Mouse (Mus musculus): ENCODE measurements around the gene Prkag2. TPM values are rescaled to one million over a fixed set of nuclear protein-coding genes. Genes with fewer than 3 reads are reported as not detected.

Prkag2 gene
- polyA plus RNA-seq, 1 experiment from 2014 or later = 97.6 TPM

DNA sequence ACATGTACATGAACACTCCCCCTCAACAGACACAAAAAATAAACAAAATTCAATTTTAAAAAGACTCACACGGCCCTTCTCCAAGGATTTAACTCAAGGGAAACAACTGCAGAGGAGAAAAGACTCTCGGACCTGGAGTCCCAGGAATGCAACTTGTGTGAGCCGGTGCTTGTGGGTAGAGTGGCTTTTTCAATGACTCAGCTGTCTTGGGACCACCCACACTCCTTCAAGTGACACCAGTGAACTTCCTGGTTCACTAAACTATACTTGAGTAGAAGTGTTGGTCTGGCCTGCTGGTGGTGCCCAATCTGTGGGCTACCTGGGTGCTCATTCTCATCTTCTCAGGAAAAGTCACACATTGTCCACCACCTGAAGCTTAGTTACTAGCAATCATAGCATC lies 53.7 kb downstream of the Prkag2 start:
- Histone ChIP-seq H3K9me3 (ENCODE audit: control insufficient read depth, low read length) (no peaks in the 10 kb centered on the region), H3K27ac (replicated peaks; ENCODE audit: low read depth, low read length) (no peak overlapping the region), H3K27me3 (ENCODE audit: control insufficient read depth, insufficient read depth, low read length) (no peaks in the 10 kb centered on the region), H3K9ac (replicated peaks; ENCODE audit: low read length) (no peak overlapping the region), H3K4me3 (replicated peaks; ENCODE audit: low read depth, low read length) (no peak overlapping the region), H3K4me2 (ENCODE audit: low read length) (no peak overlapping the region), H3K4me1 (ENCODE audit: control insufficient read depth, insufficient read depth, low read length) (no peaks in the 10 kb centered on the region), H3K36me3 (ENCODE audit: control insufficient read depth, insufficient read depth, low read length) (no peaks in the 10 kb centered on the region)
- no peak for DNase-seq
- 87% methylated on average over 3 of the region's 3 CpGs for WGBS
- ATAC-seq (ENCODE audit: low FRiP score, low TSS enrichment) = no peak

DNA sequence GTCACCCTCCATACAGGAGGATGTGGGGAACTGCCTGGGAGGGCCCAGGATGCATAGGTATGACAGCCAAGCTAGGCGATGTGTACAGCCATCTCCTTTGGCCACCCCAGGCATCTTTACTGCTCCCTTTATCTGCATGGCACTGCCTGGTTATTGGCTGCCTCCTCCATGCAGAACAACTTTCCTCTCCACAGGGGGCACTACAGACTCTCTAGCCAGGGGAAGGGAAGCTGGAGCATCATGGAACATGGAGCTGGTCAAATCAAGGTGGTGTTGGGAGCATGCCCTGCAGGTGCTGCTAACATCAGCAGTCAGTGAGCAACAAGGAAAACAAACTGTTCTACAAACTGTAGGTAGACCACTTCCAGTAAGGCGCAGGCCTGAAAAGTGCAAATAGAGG lies 56.4 kb downstream of the Prkag2 start:
- DNase-seq = no peak
- no peaks in the 10 kb centered on the region for H3K4me1 ChIP-seq (ENCODE audit: control insufficient read depth, insufficient read depth, low read length)
- no peak overlapping the region for H3K9ac ChIP-seq (replicated peaks; ENCODE audit: low read length)
- H3K4me3 ChIP-seq (replicated peaks; ENCODE audit: low read depth, low read length) = no peak overlapping the region
- H3K4me2 ChIP-seq (ENCODE audit: low read length) = no peak overlapping the region
- H3K27ac ChIP-seq (replicated peaks; ENCODE audit: low read depth, low read length) = no peak overlapping the region
- ATAC-seq (ENCODE audit: low FRiP score, low TSS enrichment) = no peak
- H3K27me3 ChIP-seq (ENCODE audit: control insufficient read depth, insufficient read depth, low read length) = no peaks in the 10 kb centered on the region
- H3K36me3 ChIP-seq (ENCODE audit: control insufficient read depth, insufficient read depth, low read length) = no peaks in the 10 kb centered on the region
- WGBS = 92% methylated on average over 2 of the region's 2 CpGs
- no peaks in the 10 kb centered on the region for H3K9me3 ChIP-seq (ENCODE audit: control insufficient read depth, low read length)

GRCm38 (mm10) chr5:25041947-25042346 lies 58.5 kb downstream of the Prkag2 start:
- no peak for DNase-seq
- H3K27ac ChIP-seq (replicated peaks; ENCODE audit: low read depth, low read length) = no peak overlapping the region
- no peaks in the 10 kb centered on the region for H3K9me3 ChIP-seq (ENCODE audit: control insufficient read depth, low read length)
- no peaks in the 10 kb centered on the region for H3K27me3 ChIP-seq (ENCODE audit: control insufficient read depth, insufficient read depth, low read length)
- no peak for ATAC-seq (ENCODE audit: low FRiP score, low TSS enrichment)
- H3K9ac ChIP-seq (replicated peaks; ENCODE audit: low read length) = no peak overlapping the region
- 100% methylated on average over 1 of the region's 1 CpGs for WGBS
- no peaks in the 10 kb centered on the region for H3K4me1 ChIP-seq (ENCODE audit: control insufficient read depth, insufficient read depth, low read length)
- no peak overlapping the region for H3K4me3 ChIP-seq (replicated peaks; ENCODE audit: low read depth, low read length)
- no peak overlapping the region for H3K4me2 ChIP-seq (ENCODE audit: low read length)
- H3K36me3 ChIP-seq (ENCODE audit: control insufficient read depth, insufficient read depth, low read length) = no peaks in the 10 kb centered on the region

DNA sequence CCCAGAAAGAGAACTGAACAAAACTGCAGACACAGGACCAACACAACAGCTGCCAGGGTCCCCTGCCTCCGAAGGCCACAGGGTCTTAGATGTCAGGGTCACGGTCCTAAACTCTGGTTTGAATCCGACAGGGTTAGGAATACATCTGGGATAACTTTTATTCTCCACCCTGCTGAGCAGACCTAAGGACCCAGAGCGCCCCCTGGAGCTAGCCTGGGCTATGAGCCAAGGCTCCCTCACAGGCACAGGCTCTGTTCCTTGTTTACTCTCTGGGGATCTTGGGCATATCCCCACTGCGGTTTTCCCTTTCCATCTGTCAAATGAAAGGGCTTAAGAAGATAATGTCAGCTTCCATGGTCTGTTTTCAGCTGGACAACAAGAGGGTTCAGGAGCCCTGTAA lies 59.1 kb downstream of the Prkag2 start:
- no peak overlapping the region for H3K27ac ChIP-seq (replicated peaks; ENCODE audit: low read depth, low read length)
- no peak for ATAC-seq (ENCODE audit: low FRiP score, low TSS enrichment)
- no peak overlapping the region for H3K4me2 ChIP-seq (ENCODE audit: low read length)
- peak; percentile 13 for DNase-seq
- H3K27me3 ChIP-seq (ENCODE audit: control insufficient read depth, insufficient read depth, low read length) = no peaks in the 10 kb centered on the region
- H3K36me3 ChIP-seq (ENCODE audit: control insufficient read depth, insufficient read depth, low read length) = no peaks in the 10 kb centered on the region
- H3K4me1 ChIP-seq (ENCODE audit: control insufficient read depth, insufficient read depth, low read length) = no peaks in the 10 kb centered on the region
- WGBS = 55% methylated on average over 5 of the region's 5 CpGs
- H3K9ac ChIP-seq (replicated peaks; ENCODE audit: low read length) = no peak overlapping the region
- H3K4me3 ChIP-seq (replicated peaks; ENCODE audit: low read depth, low read length) = no peak overlapping the region
- H3K9me3 ChIP-seq (ENCODE audit: control insufficient read depth, low read length) = no peaks in the 10 kb centered on the region

GRCm38 (mm10) chr5:25040903-25041302 lies 59.5 kb downstream of the Prkag2 start:
- H3K4me2 ChIP-seq (ENCODE audit: low read length) = no peak overlapping the region
- WGBS = 82% methylated on average over 7 of the region's 7 CpGs
- H3K27ac ChIP-seq (replicated peaks; ENCODE audit: low read depth, low read length) = no peak overlapping the region
- H3K4me3 ChIP-seq (replicated peaks; ENCODE audit: low read depth, low read length) = no peak overlapping the region
- no peak for DNase-seq
- no peaks in the 10 kb centered on the region for H3K36me3 ChIP-seq (ENCODE audit: control insufficient read depth, insufficient read depth, low read length)
- H3K9ac ChIP-seq (replicated peaks; ENCODE audit: low read length) = no peak overlapping the region
- ATAC-seq (ENCODE audit: low FRiP score, low TSS enrichment) = no peak
- no peaks in the 10 kb centered on the region for H3K27me3 ChIP-seq (ENCODE audit: control insufficient read depth, insufficient read depth, low read length)
- H3K4me1 ChIP-seq (ENCODE audit: control insufficient read depth, insufficient read depth, low read length) = no peaks in the 10 kb centered on the region
- H3K9me3 ChIP-seq (ENCODE audit: control insufficient read depth, low read length) = no peaks in the 10 kb centered on the region

GRCm38 (mm10) chr5:25038827-25039226 lies 61.6 kb downstream of the Prkag2 start:
- no peaks in the 10 kb centered on the region for H3K4me1 ChIP-seq (ENCODE audit: control insufficient read depth, insufficient read depth, low read length)
- H3K27ac ChIP-seq (replicated peaks; ENCODE audit: low read depth, low read length) = no peak overlapping the region
- no peaks in the 10 kb centered on the region for H3K36me3 ChIP-seq (ENCODE audit: control insufficient read depth, insufficient read depth, low read length)
- WGBS = 91% methylated on average over 2 of the region's 2 CpGs
- no peak overlapping the region for H3K4me2 ChIP-seq (ENCODE audit: low read length)
- ATAC-seq (ENCODE audit: low FRiP score, low TSS enrichment) = no peak
- no peak for DNase-seq
- no peak overlapping the region for H3K4me3 ChIP-seq (replicated peaks; ENCODE audit: low read depth, low read length)
- no peaks in the 10 kb centered on the region for H3K9me3 ChIP-seq (ENCODE audit: control insufficient read depth, low read length)
- no peak overlapping the region for H3K9ac ChIP-seq (replicated peaks; ENCODE audit: low read length)
- no peaks in the 10 kb centered on the region for H3K27me3 ChIP-seq (ENCODE audit: control insufficient read depth, insufficient read depth, low read length)

DNA sequence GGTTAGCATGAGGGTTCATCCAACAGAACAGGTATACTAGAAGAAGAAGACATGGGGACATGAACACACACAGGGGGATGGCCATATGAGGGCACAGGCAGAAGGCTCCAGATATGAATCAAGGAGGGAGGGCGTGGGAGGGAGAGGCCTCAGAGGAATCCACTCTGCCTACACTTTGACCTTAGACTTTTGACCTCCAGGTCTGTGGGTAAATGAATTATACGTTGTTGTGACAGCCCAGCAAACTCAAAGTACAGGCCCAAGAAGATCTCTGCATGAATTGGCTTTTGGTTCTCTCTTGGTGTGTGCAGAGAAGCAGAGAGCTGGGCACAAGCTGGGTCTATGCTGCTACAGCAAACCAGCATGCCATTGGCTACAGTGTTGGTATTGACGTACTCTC lies 65.1 kb downstream of the Prkag2 start:
- H3K27me3 ChIP-seq (ENCODE audit: control insufficient read depth, insufficient read depth, low read length) = no peaks in the 10 kb centered on the region
- H3K9ac ChIP-seq (replicated peaks; ENCODE audit: low read length) = no peak overlapping the region
- WGBS = 95% methylated on average over 3 of the region's 3 CpGs
- H3K9me3 ChIP-seq (ENCODE audit: control insufficient read depth, low read length) = no peaks in the 10 kb centered on the region
- H3K36me3 ChIP-seq (ENCODE audit: control insufficient read depth, insufficient read depth, low read length) = no peaks in the 10 kb centered on the region
- ATAC-seq (ENCODE audit: low FRiP score, low TSS enrichment) (no peak), DNase-seq (no peak)
- no peak overlapping the region for H3K4me3 ChIP-seq (replicated peaks; ENCODE audit: low read depth, low read length)
- no peak overlapping the region for H3K27ac ChIP-seq (replicated peaks; ENCODE audit: low read depth, low read length)
- H3K4me2 ChIP-seq (ENCODE audit: low read length) = no peak overlapping the region
- no peaks in the 10 kb centered on the region for H3K4me1 ChIP-seq (ENCODE audit: control insufficient read depth, insufficient read depth, low read length)

DNA sequence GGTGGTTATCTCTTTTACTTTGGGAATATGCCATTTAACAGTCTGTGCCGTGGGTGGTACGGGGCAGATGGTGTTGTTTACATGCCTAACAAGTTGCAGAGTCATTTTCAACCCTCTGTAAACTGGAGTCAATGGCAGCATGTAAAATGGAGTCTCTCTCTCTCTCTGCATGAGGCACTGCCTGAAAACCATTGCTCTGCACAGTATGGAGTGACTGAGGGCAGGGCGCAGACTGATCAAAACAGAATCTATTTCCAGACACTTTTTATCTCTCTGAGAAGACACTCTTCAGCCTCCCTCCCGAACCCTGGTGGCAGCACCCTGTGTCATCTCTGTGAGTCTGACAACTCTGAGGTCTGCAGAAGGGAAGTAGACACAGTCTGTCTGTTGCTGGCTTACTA lies 69.0 kb downstream of the Prkag2 start:
- Histone ChIP-seq H3K36me3 (ENCODE audit: control insufficient read depth, insufficient read depth, low read length) (no peaks in the 10 kb centered on the region), H3K9me3 (ENCODE audit: control insufficient read depth, low read length) (no peaks in the 10 kb centered on the region), H3K9ac (replicated peaks; ENCODE audit: low read length) (no peak overlapping the region), H3K27ac (replicated peaks; ENCODE audit: low read depth, low read length) (no peak overlapping the region), H3K4me2 (ENCODE audit: low read length) (no peak overlapping the region), H3K4me3 (replicated peaks; ENCODE audit: low read depth, low read length) (no peak overlapping the region), H3K27me3 (ENCODE audit: control insufficient read depth, insufficient read depth, low read length) (no peaks in the 10 kb centered on the region), H3K4me1 (ENCODE audit: control insufficient read depth, insufficient read depth, low read length) (no peaks in the 10 kb centered on the region)
- ATAC-seq (ENCODE audit: low FRiP score, low TSS enrichment) (no peak), DNase-seq (no peak)
- WGBS = 90% methylated on average over 4 of the region's 4 CpGs

DNA sequence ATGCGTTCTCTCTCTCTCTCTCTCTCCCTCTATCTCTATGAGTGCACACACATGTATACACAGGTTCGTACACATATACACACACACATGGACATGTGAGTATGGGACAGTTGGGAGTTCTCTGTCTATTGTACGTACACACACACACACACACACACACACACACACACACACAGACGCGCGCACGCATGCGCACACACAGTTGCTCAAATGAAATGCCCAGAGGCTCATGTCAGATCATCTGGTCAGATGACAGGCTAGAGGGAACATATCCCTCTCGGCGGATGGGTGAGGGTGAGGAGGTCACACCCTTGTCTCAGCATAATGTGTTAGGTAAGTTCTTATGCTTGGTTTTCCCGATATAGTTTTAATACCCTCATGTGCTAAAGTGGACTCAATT lies 69.4 kb downstream of the Prkag2 start:
- H3K27ac ChIP-seq (replicated peaks; ENCODE audit: low read depth, low read length) = no peak overlapping the region
- no peak overlapping the region for H3K4me2 ChIP-seq (ENCODE audit: low read length)
- no peak overlapping the region for H3K4me3 ChIP-seq (replicated peaks; ENCODE audit: low read depth, low read length)
- DNase-seq = no peak
- WGBS = 89% methylated on average over 11 of the region's 11 CpGs
- no peak overlapping the region for H3K9ac ChIP-seq (replicated peaks; ENCODE audit: low read length)
- H3K36me3 ChIP-seq (ENCODE audit: control insufficient read depth, insufficient read depth, low read length) = no peaks in the 10 kb centered on the region
- ATAC-seq (ENCODE audit: low FRiP score, low TSS enrichment) = no peak
- no peaks in the 10 kb centered on the region for H3K4me1 ChIP-seq (ENCODE audit: control insufficient read depth, insufficient read depth, low read length)
- H3K27me3 ChIP-seq (ENCODE audit: control insufficient read depth, insufficient read depth, low read length) = no peaks in the 10 kb centered on the region
- H3K9me3 ChIP-seq (ENCODE audit: control insufficient read depth, low read length) = no peaks in the 10 kb centered on the region

Data from midbrain, embryonic 14.5 days (tissue).